Mouse (Mus musculus): ENCODE measurements around the gene 4921524J17Rik.

- TF ChIP-seq CTCF (IDR thresholded peaks at IDR 0.05; ENCODE audit: insufficient read depth, low read length): no peak
- TF ChIP-seq POLR2A (IDR thresholded peaks at IDR 0.05; ENCODE audit: borderline replicate concordance, extremely low read depth, low read depth, low read length): no peak
Observed at GRCm38 (mm10) chr8:85460804-85461203, 28.2 kb upstream of the 4921524J17Rik start.
